Mouse (Mus musculus): ENCODE measurements around the gene Rgs16.

DNA sequence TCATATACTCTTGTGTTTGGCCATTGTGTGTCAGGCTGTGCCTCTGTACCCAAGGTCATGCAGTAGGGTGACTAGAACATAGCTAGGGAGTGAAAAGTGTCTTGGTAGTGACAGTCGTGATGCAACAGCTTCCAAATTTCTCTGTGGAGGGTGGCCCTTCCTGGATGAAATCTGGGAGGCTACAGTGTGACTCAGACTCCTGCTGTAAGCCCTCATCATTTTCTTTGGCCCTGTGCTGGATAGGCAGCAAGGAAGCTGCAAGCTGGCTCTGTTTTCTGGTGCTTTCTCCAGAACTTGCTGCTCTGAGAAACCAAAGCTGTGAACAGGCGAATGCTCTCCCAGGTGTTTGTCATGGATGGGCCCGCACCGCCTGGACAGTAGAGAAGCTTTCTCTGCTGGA is 43.6 kb upstream of the Rgs16 start:
- TF ChIP-seq CTCF (IDR thresholded peaks at IDR 0.05; ENCODE audit: low read depth, low read length) (no peak), POLR2A (IDR thresholded peaks at IDR 0.05; ENCODE audit: extremely low read depth, insufficient read depth, low read length) (no peak)

Measured in liver, adult 2 months (tissue).